9 mouse cellular contexts compared by ENCODE assay signal in genomic region chr13:32706651-32707288, GRCm38 (mm10).
DNase-seq lines count a peak whose midpoint lies in the region; ATAC-seq lines count a peak whose summit lies in the region.
"Had no signal": no experiment of that assay in that cellular context is flagged by ENCODE, and none has a peak within 500 bp of the region (broad histone marks: within the 10 kb centered on the region; RNA-seq: fewer than 3 reads in every experiment).

No protein-coding gene starts in this region.

- 61% methylated on average over 10 of the region's 10 CpGs for WGBS in neural tube, embryonic 11.5 days
- 26% methylated on average over 10 of the region's 10 CpGs for WGBS in heart, embryonic 14.5 days
- 49% methylated on average over 10 of the region's 10 CpGs for WGBS in limb, embryonic 12.5 days
- 74% methylated on average over 10 of the region's 10 CpGs for WGBS in forebrain, embryonic 11.5 days

- no peak overlapping the region for H3K9ac ChIP-seq in neural tube, embryonic 11.5 days (ENCODE audit: low read length)
- H3K9ac ChIP-seq in heart, embryonic 14.5 days (ENCODE audit: low read length), result no peak overlapping the region
- H3K9ac ChIP-seq in limb, embryonic 12.5 days (replicated peaks), result no peak overlapping the region
- H3K9ac ChIP-seq in forebrain, embryonic 11.5 days (ENCODE audit: low read length), result no peak overlapping the region
- H3K9ac ChIP-seq: liver, embryonic 12.5 days had no signal

- no peak overlapping the region for H3K4me2 ChIP-seq in neural tube, embryonic 11.5 days (ENCODE audit: low read depth)
- H3K4me2 ChIP-seq in heart, embryonic 14.5 days (ENCODE audit: low read length), result no peak overlapping the region
- H3K4me2 ChIP-seq in limb, embryonic 12.5 days, result no peak overlapping the region
- no peak overlapping the region for H3K4me2 ChIP-seq in forebrain, embryonic 11.5 days (ENCODE audit: low read depth, low read length, severe bottlenecking)
- H3K4me2 ChIP-seq: liver, embryonic 12.5 days had no signal

- no peaks in the 10 kb centered on the region for H3K4me1 ChIP-seq in neural tube, embryonic 11.5 days (ENCODE audit: control insufficient read depth, insufficient read depth, low read length)
- peaks cover 7 to 14% of the 10 kb centered on the region in 2 experiments for H3K4me1 ChIP-seq in heart, embryonic 14.5 days (ENCODE audit: control insufficient read depth in 2 of 2, insufficient read depth in 2 of 2, low read length in 2 of 2)
- peaks cover 28% of the 10 kb centered on the region for H3K4me1 ChIP-seq in limb, embryonic 12.5 days (replicated peaks)
- H3K4me1 ChIP-seq in forebrain, embryonic 11.5 days (replicated peaks; ENCODE audit: control insufficient read depth, insufficient read depth, low read length), result no peaks in the 10 kb centered on the region
- H3K4me1 ChIP-seq: liver, embryonic 12.5 days had no signal

- no peak for ATAC-seq in neural tube, embryonic 11.5 days (ENCODE audit: insufficient read depth, low FRiP score, low TSS enrichment)
- peak; percentile 91 for ATAC-seq in heart, embryonic 14.5 days (ENCODE audit: insufficient number of reproducible peaks, insufficient read depth, low FRiP score, low read depth)
- peak; percentile 54; the same call in 1 of the 2 replicates for ATAC-seq in limb, embryonic 12.5 days (ENCODE audit: insufficient number of reproducible peaks, insufficient read depth, low FRiP score, low TSS enrichment, low read depth)
- no peak for ATAC-seq in erythroid progenitor cell, adult 5-6 weeks (replicated peaks; ENCODE audit: low FRiP score, poor library complexity, severe bottlenecking)
- ATAC-seq in forebrain, embryonic 11.5 days (replicated peaks; ENCODE audit: low FRiP score), result no peak
- ATAC-seq: liver, embryonic 12.5 days had no signal

- no peaks in the 10 kb centered on the region for H3K36me3 ChIP-seq in neural tube, embryonic 11.5 days (ENCODE audit: control insufficient read depth, insufficient read depth, low read length)
- H3K36me3 ChIP-seq in heart, embryonic 14.5 days (ENCODE audit: control insufficient read depth, insufficient read depth, low read length), result no peaks in the 10 kb centered on the region
- no peaks in the 10 kb centered on the region for H3K36me3 ChIP-seq in limb, embryonic 12.5 days
- H3K36me3 ChIP-seq in forebrain, embryonic 11.5 days (ENCODE audit: control insufficient read depth, insufficient read depth, low read length), result no peaks in the 10 kb centered on the region
- H3K36me3 ChIP-seq: liver, embryonic 12.5 days had no signal

- no peak overlapping the region for H3K4me3 ChIP-seq in neural tube, embryonic 11.5 days (ENCODE audit: low read depth, low read length)
- H3K4me3 ChIP-seq in heart, embryonic 14.5 days (ENCODE audit: control insufficient read depth in 1 of 2, insufficient read depth in 1 of 2, low read depth in 1 of 2, low read length in 2 of 2), result no peak overlapping the region
- no peak overlapping the region for H3K4me3 ChIP-seq in limb, embryonic 12.5 days (replicated peaks)
- H3K4me3 ChIP-seq in forebrain, embryonic 11.5 days (ENCODE audit: low read depth, low read length), result no peak overlapping the region
- H3K4me3 ChIP-seq: liver, embryonic 12.5 days had no signal

- no peaks in the 10 kb centered on the region for H3K9me3 ChIP-seq in neural tube, embryonic 11.5 days (ENCODE audit: control insufficient read depth, low read length)
- H3K9me3 ChIP-seq in heart, embryonic 14.5 days (ENCODE audit: control insufficient read depth, low read length), result no peaks in the 10 kb centered on the region
- H3K9me3 ChIP-seq in limb, embryonic 12.5 days, result no peaks in the 10 kb centered on the region
- H3K9me3 ChIP-seq in forebrain, embryonic 11.5 days (ENCODE audit: control insufficient read depth, low read length), result no peaks in the 10 kb centered on the region
- H3K9me3 ChIP-seq: liver, embryonic 12.5 days had no signal

- H3K27me3 ChIP-seq in neural tube, embryonic 11.5 days (ENCODE audit: control insufficient read depth, insufficient read depth, low read length), result no peaks in the 10 kb centered on the region
- H3K27me3 ChIP-seq in heart, embryonic 14.5 days (ENCODE audit: control insufficient read depth, insufficient read depth, low read length), result no peaks in the 10 kb centered on the region
- H3K27me3 ChIP-seq in limb, embryonic 12.5 days, result peaks cover 2% of the 10 kb centered on the region; the same call in 1 of the 2 replicates
- no peaks in the 10 kb centered on the region for H3K27me3 ChIP-seq in forebrain, embryonic 11.5 days (ENCODE audit: control insufficient read depth, insufficient read depth, low read length)
- H3K27me3 ChIP-seq: liver, embryonic 12.5 days had no signal

- H3K27ac ChIP-seq in neural tube, embryonic 11.5 days (ENCODE audit: low read depth, low read length), result no peak overlapping the region
- peak overlapping the region; percentile 55 to 75 for H3K27ac ChIP-seq in heart, embryonic 14.5 days (replicated peaks in 1 of 2; ENCODE audit: control insufficient read depth in 1 of 2, insufficient read depth in 1 of 2, low read depth in 2 of 2, low read length in 2 of 2)
- peak overlapping the region; percentile 54 for H3K27ac ChIP-seq in limb, embryonic 12.5 days
- H3K27ac ChIP-seq in forebrain, embryonic 11.5 days (ENCODE audit: low read depth, low read length), result no peak overlapping the region
- H3K27ac ChIP-seq: liver, embryonic 12.5 days had no signal

- peak; percentile 24 for DNase-seq in neural tube, embryonic 11.5 days (ENCODE audit: low spot score)
- no peak for DNase-seq in neural tube, embryonic 10.5 days (ENCODE audit: extremely low spot score, low spot score)
- peak; percentile 2 for DNase-seq in yolk sac, embryonic 10.5 days (ENCODE audit: low spot score)
- DNase-seq in forebrain, embryonic 11.5 days (ENCODE audit: low spot score), result no peak
- DNase-seq: kidney, adult 8-10 months had no signal

Comparison
In these comparisons a context has a peak if more than half of its experiments do, and no peak if none do; other contexts are left out.
1. DNase-seq: peak in neural tube, embryonic 11.5 days (single experiment) and yolk sac, embryonic 10.5 days (single experiment); none in neural tube, embryonic 10.5 days (single experiment) and forebrain, embryonic 11.5 days (single experiment).
2. ATAC-seq: peak in heart, embryonic 14.5 days (single experiment) and limb, embryonic 12.5 days (single experiment); none in neural tube, embryonic 11.5 days (single experiment), erythroid progenitor cell, adult 5-6 weeks (single experiment) and forebrain, embryonic 11.5 days (single experiment).
3. H3K27ac ChIP-seq: peak in heart, embryonic 14.5 days (2 of 2) and limb, embryonic 12.5 days (single experiment); none in neural tube, embryonic 11.5 days (single experiment) and forebrain, embryonic 11.5 days (single experiment).